Mouse (Mus musculus): ENCODE measurements around the gene Xkrx.

- no peak for TF ChIP-seq POLR2A (IDR thresholded peaks at IDR 0.05; ENCODE audit: low read depth, low read length)
- TF ChIP-seq CTCF (IDR thresholded peaks at IDR 0.05; ENCODE audit: borderline replicate concordance, insufficient read depth, low read length): no peak
Measured at GRCm38 (mm10) chrX:134133821-134134220, 28.1 kb downstream of the Xkrx start.

All from embryonic fibroblast, embryonic 13.5 days (primary cell).